Mouse (Mus musculus) adrenal gland, adult 10 weeks (tissue): Measurements from ENCODE around the gene Gm49325. TPM values are rescaled to one million over a fixed set of nuclear protein-coding genes. Genes with fewer than 3 reads are reported as not detected.

ENCODE experiments used
- polyA plus RNA-seq: library from polyadenylated mRNA; stranded (reverse); fragments of 350-450 nt; fragmentation: Illumina TruSeq; extraction: RNeasy Lipid Tissue Mini Kit (QIAGEN cat#74804); gene quantifications from one replicate; pipeline ENCODE4 v1.2.3, GENCODE M21; 2014; ENCODE audit warnings: low read depth, low replicate concordance

Gm49325 gene
- 6.2 TPM for polyA plus RNA-seq

DNA sequence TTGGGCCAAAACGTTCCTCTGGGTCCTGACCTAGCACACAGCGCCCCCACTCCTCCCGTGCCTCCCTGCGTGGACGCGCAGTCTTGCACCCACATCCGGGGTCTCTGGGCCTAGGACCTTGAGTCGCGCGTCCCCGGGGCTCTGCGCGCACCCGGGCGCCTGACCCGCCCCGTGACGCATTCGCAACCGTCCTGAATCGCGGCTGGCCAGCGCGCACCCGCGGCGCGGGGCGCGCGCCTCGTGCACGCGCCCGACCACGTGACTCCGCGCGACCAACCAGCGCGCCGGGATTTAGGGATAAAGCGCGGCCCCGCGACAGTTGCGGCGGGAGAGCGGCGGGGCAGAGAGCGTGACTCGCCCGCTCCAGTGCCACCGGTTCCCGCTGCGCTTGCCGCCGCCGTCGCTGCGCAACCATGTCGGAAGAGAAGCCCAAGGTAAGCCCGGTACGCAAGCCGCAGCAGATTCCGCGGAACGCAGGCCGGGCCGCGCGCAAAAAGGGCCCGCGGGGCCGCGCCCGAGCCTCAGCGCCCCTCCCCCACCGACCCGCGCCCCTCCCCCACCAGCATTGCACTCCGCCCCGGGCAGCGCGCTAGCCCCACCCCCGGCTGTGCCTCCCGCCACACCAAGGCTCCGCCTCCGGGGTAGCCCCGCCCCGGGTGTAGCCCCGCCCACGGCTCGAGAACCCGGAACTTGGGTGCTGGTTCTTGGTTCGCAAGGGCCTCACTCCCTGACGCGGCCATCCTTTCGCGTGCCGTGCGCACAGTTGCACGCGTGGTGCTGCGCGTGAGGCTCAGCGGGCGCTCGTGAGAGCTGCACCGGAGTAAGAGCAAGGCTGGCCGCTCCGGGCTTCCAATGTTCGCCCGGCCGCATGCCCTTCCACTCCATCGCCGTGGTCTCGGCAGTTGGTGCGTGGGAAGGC, at the start of gene Gm49325, which contains the start of gene Sumo3:
Gene Gm49325 (plus strand): TSS at position 290 of the 919 bp plus-strand sequence.
Gene Sumo3 (plus strand): TSS at position 190 of the 919 bp plus-strand sequence.

DNA sequence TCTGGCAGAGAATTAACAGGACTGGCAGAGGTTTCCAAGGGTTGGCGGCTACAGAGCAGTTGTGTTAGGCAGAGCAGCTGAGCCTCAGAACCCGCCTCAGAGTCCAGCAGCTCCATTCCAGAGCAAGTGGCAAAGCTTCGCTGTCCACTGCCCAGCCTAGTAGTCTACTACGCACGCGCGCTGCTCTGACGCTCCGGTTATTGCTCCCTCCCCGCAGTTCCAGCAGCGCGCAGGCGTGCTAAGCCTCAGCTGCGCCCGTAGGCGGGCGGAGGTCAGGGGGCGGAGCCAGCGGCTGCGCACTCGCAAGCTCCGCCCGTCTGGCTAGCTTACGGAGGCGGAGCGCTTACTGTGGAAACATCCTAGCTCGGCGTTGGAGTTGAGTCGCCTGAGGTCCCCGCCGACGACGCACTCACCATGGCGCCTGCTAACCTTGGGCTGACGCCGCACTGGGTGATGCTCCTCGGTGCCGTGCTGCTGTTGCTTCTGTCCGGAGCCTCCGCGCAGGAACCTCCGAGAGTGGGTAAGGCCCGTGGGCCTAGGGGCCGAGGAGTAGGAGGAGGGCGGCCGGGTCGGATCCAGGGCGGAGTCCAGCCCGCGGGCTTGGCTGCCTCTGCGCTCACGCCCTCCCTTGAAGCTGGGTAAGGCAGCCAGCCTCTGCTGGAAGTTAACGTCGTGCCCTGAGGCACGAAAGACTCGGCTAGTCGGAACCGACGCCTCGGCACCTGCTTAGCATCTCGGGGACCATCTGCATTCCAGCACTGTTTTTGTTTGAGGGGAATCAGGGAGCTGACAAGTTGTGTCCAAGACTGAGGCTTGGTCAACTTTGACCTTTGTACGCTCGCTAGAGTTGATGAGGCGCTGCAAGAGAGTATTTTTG, 24.4 kb upstream of the Gm49325 start, which contains the start of gene Pttg1ip:
Gene Pttg1ip (plus strand): TSS at position 313 of the 877 bp plus-strand sequence.

DNA sequence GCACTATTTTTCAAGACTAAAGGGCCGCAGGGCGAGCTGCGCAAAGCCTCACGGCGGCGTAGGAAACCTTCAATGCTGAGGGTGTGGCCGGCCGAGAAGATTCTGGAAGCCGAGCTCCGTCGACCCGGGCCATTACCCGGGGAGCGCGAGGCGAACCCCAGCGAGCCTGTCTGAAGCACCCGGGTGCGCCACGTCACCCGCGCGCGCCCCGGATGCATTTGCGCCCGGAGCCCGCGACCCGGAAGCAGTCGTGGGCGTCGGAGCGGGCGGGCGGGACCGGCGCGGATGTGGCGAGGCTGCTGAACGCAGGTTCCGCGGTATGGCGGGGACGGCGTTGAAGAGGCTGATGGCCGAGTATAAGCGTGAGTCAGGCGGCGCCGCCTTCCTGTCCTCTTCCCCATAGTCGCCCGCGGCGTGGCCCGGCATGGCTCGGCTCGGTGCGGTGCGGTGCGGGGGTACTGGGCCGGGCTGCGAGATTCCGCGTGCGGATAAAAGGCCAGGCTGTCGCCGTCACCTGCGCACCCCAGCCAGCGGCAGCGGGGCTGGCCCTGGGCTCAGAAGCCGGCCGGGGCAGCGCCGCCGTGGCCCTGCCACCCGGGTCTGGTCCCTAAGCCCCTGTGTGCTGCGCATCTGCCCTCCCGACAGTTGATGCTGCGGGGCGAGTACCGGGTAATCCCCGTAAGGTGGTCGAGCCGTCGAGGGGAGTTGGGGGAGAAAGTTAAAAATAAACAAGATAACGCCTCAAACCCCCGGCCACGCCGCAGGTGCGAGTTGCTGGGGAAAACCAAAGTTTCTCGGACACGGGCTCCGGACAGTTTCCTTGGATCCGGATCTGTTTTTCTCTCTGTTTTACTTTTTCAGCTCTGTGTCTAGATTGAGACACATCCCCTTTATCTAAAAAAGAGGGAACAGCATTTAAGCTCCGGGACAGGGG, 16.3 kb downstream of the Gm49325 start, which contains the start of gene Ube2g2:
Gene Ube2g2 (plus strand): TSS at position 221 of the 934 bp plus-strand sequence.

DNA sequence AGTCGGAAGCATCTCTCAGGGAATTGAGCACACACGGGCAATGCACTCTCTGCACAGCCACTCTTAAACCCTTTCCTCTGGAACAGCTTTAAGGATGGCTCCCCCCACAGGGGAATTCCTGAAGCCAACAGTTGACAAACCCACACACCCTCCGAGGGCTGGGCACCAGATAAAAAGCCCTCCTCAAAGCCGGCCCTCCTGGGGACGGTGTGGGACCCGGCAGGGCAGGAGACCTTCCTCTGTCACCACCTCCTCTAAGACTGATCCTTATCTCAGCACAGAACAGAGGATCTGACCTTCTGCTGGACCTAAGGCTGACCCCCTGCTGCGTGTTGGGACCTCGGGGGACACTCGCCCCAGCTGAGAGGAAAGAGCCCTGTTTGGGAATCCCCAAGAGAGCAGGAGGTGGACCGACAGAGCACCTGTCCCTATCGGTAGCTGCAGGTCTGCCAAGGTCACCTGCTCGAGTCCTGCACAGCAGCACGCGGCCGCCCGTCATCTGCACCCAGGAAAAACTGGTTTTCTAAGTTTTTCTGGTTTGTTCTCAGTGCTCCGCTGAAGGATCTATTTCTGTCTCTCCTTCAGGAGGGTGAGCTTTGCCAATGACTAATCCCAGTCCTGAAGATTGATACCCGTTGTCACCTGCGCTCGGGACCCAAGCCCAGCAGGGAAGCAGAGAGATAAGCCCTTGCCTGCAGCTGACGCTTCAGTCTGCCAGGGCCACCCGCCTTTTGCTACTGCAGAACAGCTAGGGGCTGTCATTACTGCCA, 80.1 kb downstream of the Gm49325 start, which contains the start of gene Tspear:
Gene Tspear (plus strand): TSS at position 675 of the 770 bp plus-strand sequence.

DNA sequence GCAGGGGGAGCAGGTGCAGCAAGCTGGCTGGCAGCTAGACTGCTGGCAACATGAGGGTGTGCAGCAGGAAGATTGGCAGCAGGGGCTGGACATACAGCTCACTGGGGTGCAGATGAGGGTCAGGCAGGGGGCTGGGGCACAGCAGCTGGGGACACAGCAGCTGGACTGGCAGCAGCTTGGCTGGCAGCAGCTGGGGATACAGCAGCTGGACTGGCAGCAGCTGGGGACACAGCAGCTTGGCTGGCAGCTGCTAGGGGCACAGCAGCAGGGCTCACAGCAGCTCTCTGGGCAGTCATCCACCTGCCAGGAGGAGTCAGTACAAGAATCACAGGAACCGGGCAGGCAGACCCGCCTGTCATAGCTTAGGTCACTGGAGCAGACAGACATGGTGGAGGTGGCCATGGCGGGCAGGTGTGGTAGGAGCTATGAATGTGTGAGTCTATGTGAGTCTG, 84.4 kb downstream of the Gm49325 start, which contains the start of gene Gm19402:
Gene Gm19402 (minus strand): TSS at position 402 of the 452 bp plus-strand sequence.

Other genes with a start within 250 kb of the Gm49325 start
- 14.1 TPM for gene Adarb1, start 187.9 kb upstream of the Gm49325 start, polyA plus RNA-seq
- gene Fam207a, start 90.4 kb upstream of the Gm49325 start, polyA plus RNA-seq = 0.70 TPM
- 2.5 TPM for gene Itgb2, start 75.9 kb upstream of the Gm49325 start, polyA plus RNA-seq
- 126 TPM for gene Pttg1ip, start 24.5 kb upstream of the Gm49325 start, polyA plus RNA-seq
- gene Sumo3, start 100 bp upstream of the Gm49325 start, polyA plus RNA-seq = 72.3 TPM
- 11.6 TPM for gene Ube2g2, start 16.1 kb downstream of the Gm49325 start, polyA plus RNA-seq
- not detected for gene Tspear, start 80.4 kb downstream of the Gm49325 start, polyA plus RNA-seq
- gene Gm19402, start 84.6 kb downstream of the Gm49325 start, polyA plus RNA-seq = not detected
- not detected for gene Gm9508, start 91.0 kb downstream of the Gm49325 start, polyA plus RNA-seq
- gene Gm10272, start 100.4 kb downstream of the Gm49325 start, polyA plus RNA-seq = not detected
- not detected for gene Gm10024, start 105.3 kb downstream of the Gm49325 start, polyA plus RNA-seq
- gene Gm10142, start 109.6 kb downstream of the Gm49325 start, polyA plus RNA-seq = not detected
- gene Krtap12-1, start 114.4 kb downstream of the Gm49325 start, polyA plus RNA-seq = not detected
- gene Gm10100, start 120.3 kb downstream of the Gm49325 start, polyA plus RNA-seq = not detected
- gene Gm18596, start 136.4 kb downstream of the Gm49325 start, polyA plus RNA-seq = not detected
- gene Gm9736, start 145.2 kb downstream of the Gm49325 start, polyA plus RNA-seq = not detected
- gene Gm3233, start 153.5 kb downstream of the Gm49325 start, polyA plus RNA-seq = not detected
- not detected for gene Gm3238, start 165.1 kb downstream of the Gm49325 start, polyA plus RNA-seq
- not detected for gene Gm7138, start 170.7 kb downstream of the Gm49325 start, polyA plus RNA-seq
- not detected for gene Gm3250, start 176.3 kb downstream of the Gm49325 start, polyA plus RNA-seq
- gene Gm7137, start 182.0 kb downstream of the Gm49325 start, polyA plus RNA-seq = not detected
- gene Gm9639, start 188.9 kb downstream of the Gm49325 start, polyA plus RNA-seq = not detected
- gene Gm19668, start 192.9 kb downstream of the Gm49325 start, polyA plus RNA-seq = not detected
- gene Gm9507, start 205.6 kb downstream of the Gm49325 start, polyA plus RNA-seq = not detected
- gene Gm2696, start 208.5 kb downstream of the Gm49325 start, polyA plus RNA-seq = not detected
- gene Krtap10-4, start 220.9 kb downstream of the Gm49325 start, polyA plus RNA-seq = not detected
- not detected for gene Krtap10-10, start 229.8 kb downstream of the Gm49325 start, polyA plus RNA-seq
- gene Gm36176, start 240.6 kb downstream of the Gm49325 start, polyA plus RNA-seq = not detected
- gene Gm10318, start 246.7 kb downstream of the Gm49325 start, polyA plus RNA-seq = not detected